In genomic region chr11:107385306-107385705, GRCm38 (mm10) we compare ENCODE assay signal across 8 mouse cellular contexts.
DNase-seq lines count a peak whose midpoint lies in the region; ATAC-seq lines count a peak whose summit lies in the region.

No protein-coding gene starts in this region.

- intact Hi-C loops in left cerebral cortex, postnatal 4 days (cut with DNase I) = loop anchor here (10.0 kb wide), 1 partner anchor 79 kb away; no protein-coding TSS in a partner anchor
- intact Hi-C loops in left cerebral cortex, postnatal 36 days (cut with DNase I) = no loop called here

- H3K4me3 ChIP-seq in embryonic facial prominence, embryonic 11.5 days (ENCODE audit: low read depth, low read length) = no peak overlapping the region
- H3K4me3 ChIP-seq in hindbrain, embryonic 16.5 days (ENCODE audit: low read length) = no peak overlapping the region

- H3K36me3 ChIP-seq in embryonic facial prominence, embryonic 11.5 days (replicated peaks; ENCODE audit: control insufficient read depth, insufficient read depth, low read depth, low read length) = no peaks in the 10 kb centered on the region
- no peaks in the 10 kb centered on the region for H3K36me3 ChIP-seq in hindbrain, embryonic 16.5 days (ENCODE audit: control insufficient read depth, insufficient read depth, low read length)

- no peak overlapping the region for H3K9ac ChIP-seq in embryonic facial prominence, embryonic 11.5 days (replicated peaks; ENCODE audit: low read length)
- H3K9ac ChIP-seq in hindbrain, embryonic 16.5 days (ENCODE audit: low read depth, low read length) = no peak overlapping the region

- H3K27ac ChIP-seq in embryonic facial prominence, embryonic 11.5 days (replicated peaks; ENCODE audit: low read depth, low read length) = no peak overlapping the region
- H3K27ac ChIP-seq in hindbrain, embryonic 16.5 days (ENCODE audit: low read depth, low read length) = no peak overlapping the region

- no peaks in the 10 kb centered on the region for H3K9me3 ChIP-seq in embryonic facial prominence, embryonic 11.5 days (replicated peaks; ENCODE audit: control insufficient read depth, low read length)
- H3K9me3 ChIP-seq in hindbrain, embryonic 16.5 days (ENCODE audit: control insufficient read depth, low read length) = no peaks in the 10 kb centered on the region

- no peak for ATAC-seq in embryonic facial prominence, embryonic 11.5 days (replicated peaks; ENCODE audit: insufficient number of reproducible peaks, low FRiP score, low TSS enrichment, low read depth)
- peak; percentile 43; the same call in 1 of the 2 replicates for ATAC-seq in megakaryocyte, adult 5-6 weeks (ENCODE audit: poor library complexity, severe bottlenecking)
- ATAC-seq in hindbrain, embryonic 16.5 days = no peak

- 67% methylated on average over 4 of the region's 4 CpGs for WGBS in embryonic facial prominence, embryonic 11.5 days
- WGBS in hindbrain, embryonic 16.5 days = 64% methylated on average over 4 of the region's 4 CpGs

- H3K27me3 ChIP-seq in embryonic facial prominence, embryonic 11.5 days (ENCODE audit: control insufficient read depth, insufficient read depth, low read length) = no peaks in the 10 kb centered on the region
- H3K27me3 ChIP-seq in hindbrain, embryonic 16.5 days (replicated peaks; ENCODE audit: control insufficient read depth, insufficient read depth, low read length) = no peaks in the 10 kb centered on the region

- no peaks in the 10 kb centered on the region for H3K4me1 ChIP-seq in embryonic facial prominence, embryonic 11.5 days (ENCODE audit: control insufficient read depth, insufficient read depth, low read length)
- H3K4me1 ChIP-seq in hindbrain, embryonic 16.5 days (ENCODE audit: control insufficient read depth, insufficient read depth, low read depth, low read length) = peaks cover 4% of the 10 kb centered on the region

- peak; percentile 57 for DNase-seq in adrenal gland, postnatal 10 days
- DNase-seq in adrenal gland, adult 8-10 months = no peak
- peak; percentile 23 for DNase-seq in left cerebral cortex, postnatal 4 days
- DNase-seq in left cerebral cortex, postnatal 36 days (ENCODE audit: low spot score in 2 of 2) = no peak
- peak; percentile 58 for DNase-seq in embryonic facial prominence, embryonic 11.5 days (ENCODE audit: low spot score)
- no peak for DNase-seq in frontal cortex, postnatal 14 days (ENCODE audit: low spot score in 2 of 2)

- H3K4me2 ChIP-seq in embryonic facial prominence, embryonic 11.5 days (ENCODE audit: low read depth, low read length) = no peak overlapping the region
- no peak overlapping the region for H3K4me2 ChIP-seq in hindbrain, embryonic 16.5 days (ENCODE audit: low read length)

Comparison
In these comparisons a context has a peak if more than half of its experiments do, and no peak if none do; other contexts are left out.
1. DNase-seq: peak in adrenal gland, postnatal 10 days (single experiment), left cerebral cortex, postnatal 4 days (single experiment) and embryonic facial prominence, embryonic 11.5 days (single experiment); none in adrenal gland, adult 8-10 months (single experiment), left cerebral cortex, postnatal 36 days (0 of 2) and frontal cortex, postnatal 14 days (0 of 2).